Mouse (Mus musculus): ENCODE measurements around the gene Rsl24d1. TPM values are rescaled to one million over a fixed set of nuclear protein-coding genes. Genes with fewer than 3 reads are reported as not detected.

The Rsl24d1 gene
- total RNA-seq, 1 experiment from 2014 or later = 264 TPM

DNA sequence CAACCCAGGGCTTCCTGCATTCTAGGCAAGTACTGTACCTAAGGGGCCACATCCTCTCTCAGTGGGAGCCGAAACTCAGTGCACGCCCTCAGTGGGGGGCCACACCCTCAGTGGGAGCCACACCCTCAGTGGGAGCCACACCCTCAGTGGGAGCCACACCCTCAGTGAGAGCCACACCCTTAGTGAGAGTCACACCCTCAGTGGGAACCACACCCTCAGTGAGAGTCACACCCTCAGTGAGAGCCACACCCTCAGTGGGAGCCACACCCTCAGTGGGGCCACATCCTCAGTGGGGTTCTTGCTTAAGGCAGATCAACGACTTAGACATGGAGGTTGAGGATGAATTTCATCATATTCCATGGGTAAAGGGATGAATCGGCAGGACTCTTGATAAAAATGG, 44.7 kb downstream of the Rsl24d1 start:
- peak in 1 of 2 experiments; percentile 41; a peak in 1 of 4 replicates for ATAC-seq (replicated peaks in 1 of 2; ENCODE audit: insufficient read depth in 1 of 2, low FRiP score in 2 of 2, low TSS enrichment in 1 of 2, low read depth in 1 of 2, poor library complexity in 2 of 2, severe bottlenecking in 2 of 2)

DNA sequence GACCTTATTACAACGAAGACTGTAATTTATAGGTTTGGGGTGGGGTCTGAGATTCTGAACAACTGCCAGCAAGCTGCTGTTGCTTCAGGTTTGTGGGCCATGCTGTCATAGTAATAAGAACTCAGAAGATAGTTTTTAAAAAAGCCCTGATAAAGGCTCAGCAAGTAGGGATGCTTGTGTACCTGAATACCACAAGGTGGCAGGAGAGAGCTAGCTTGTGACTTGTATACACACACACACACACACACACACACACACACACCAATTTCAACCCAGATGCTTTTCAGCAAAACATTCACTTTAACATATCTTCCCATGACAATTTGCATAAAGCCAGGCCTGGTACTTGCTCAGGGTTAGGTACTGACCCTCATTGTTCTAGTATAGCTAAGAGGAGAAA, 46.0 kb downstream of the Rsl24d1 start:
- no peak for ATAC-seq (replicated peaks in 1 of 2; ENCODE audit: insufficient read depth in 1 of 2, low FRiP score in 2 of 2, low TSS enrichment in 1 of 2, low read depth in 1 of 2, poor library complexity in 2 of 2, severe bottlenecking in 2 of 2)

DNA sequence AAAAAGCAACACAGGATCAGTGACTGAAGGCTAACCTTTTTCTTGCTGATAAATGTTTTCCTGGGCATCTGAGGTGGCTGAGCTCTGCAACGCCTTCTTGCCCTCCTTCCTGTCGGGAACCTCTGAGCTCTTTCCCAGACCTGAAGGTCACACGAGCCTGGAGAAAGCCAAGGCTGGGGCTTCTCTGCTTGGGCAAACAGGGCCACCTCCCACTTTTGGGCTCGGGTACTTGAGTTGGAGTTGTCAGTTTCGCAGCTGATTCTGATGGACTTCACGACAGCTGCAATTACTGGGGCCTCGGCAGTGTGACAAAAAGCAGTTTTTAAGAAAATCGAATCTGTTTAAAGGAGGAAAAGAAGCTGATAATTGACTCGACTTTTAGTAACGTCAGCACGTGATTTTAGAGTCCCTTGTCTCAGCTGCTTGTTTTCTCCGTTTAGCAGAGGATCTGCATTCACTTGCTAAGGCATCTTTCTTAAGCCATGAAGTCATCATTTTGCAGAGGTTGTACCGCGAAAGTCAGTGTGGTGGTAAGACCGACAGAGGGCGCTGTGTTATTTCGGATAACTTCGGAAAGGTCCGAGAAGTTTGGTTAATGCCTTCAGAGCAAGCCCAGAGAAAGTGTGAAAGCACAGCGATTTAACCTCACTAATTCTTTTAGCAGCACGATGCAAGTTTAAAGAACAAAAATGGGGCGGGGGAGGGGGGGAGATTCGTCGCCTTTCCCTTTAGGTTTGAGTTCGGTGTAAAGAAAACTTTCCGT, 49.5 kb downstream of the Rsl24d1 start:
- ATAC-seq (replicated peaks in 1 of 2; ENCODE audit: insufficient read depth in 1 of 2, low FRiP score in 2 of 2, low TSS enrichment in 1 of 2, low read depth in 1 of 2, poor library complexity in 2 of 2, severe bottlenecking in 2 of 2) = peak; percentile 67 to 80

DNA sequence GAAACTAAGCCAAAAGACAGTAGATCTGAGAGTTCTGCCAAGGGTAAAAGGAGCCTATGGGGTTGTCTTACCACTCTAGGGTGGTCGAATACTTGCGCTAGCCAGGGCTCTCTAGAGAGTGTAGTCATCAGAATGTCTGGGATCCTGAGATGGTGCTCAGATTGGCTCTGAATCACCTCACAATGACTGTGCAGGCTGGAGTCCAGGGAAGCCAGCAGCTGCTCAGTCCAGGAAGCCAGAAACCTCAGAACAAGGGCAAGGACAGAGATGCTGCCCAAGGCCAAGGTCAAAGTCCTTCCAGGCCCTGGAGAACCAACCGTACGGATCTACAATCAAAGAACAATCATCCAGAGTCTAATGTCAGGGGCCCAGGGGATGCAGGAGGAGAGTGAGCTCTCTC, 52.4 kb downstream of the Rsl24d1 start:
- no peak for ATAC-seq (replicated peaks in 1 of 2; ENCODE audit: insufficient read depth in 1 of 2, low FRiP score in 2 of 2, low TSS enrichment in 1 of 2, low read depth in 1 of 2, poor library complexity in 2 of 2, severe bottlenecking in 2 of 2)

Other genes with a start within 250 kb of the Rsl24d1 start
- 0.06 TPM in 1 of 2 replicates, not detected in the other for gene Pygo1, start 187.8 kb upstream of the Rsl24d1 start, total RNA-seq (2017)
- 0.94 and 3.0 TPM in 2 replicates for gene Dyx1c1, start 154.6 kb upstream of the Rsl24d1 start, total RNA-seq (2017)
- gene Gm44503, start 154.6 kb upstream of the Rsl24d1 start, total RNA-seq (2017) = not detected in 2 replicates
- gene Ccpg1os, start 128.0 kb upstream of the Rsl24d1 start, total RNA-seq (2017) = 11.6 and 15.3 TPM in 2 replicates
- 66.4 and 74.7 TPM in 2 replicates for gene Ccpg1, start 128.0 kb upstream of the Rsl24d1 start, total RNA-seq (2017)
- 8.7 and 13.1 TPM in 2 replicates for gene Pigb, start 73.0 kb upstream of the Rsl24d1 start, total RNA-seq (2017)
- 85.9 and 109 TPM in 2 replicates for gene Rab27a, start 68.6 kb upstream of the Rsl24d1 start, total RNA-seq (2017)
- 0.40 TPM in 1 of 2 replicates, not detected in the other for gene Khdc3, start 11.6 kb upstream of the Rsl24d1 start, total RNA-seq (2017)
- not detected in 2 replicates for gene Gm20509, start 11.0 kb upstream of the Rsl24d1 start, total RNA-seq (2017)